Mouse (Mus musculus) spleen, postnatal 4 days (tissue): ENCODE measurements around the gene Fam20b.

Experiments used
- DNase-seq, 2 experiments: peaks; one replicate each; pipeline ENCODE4 v3.0.0; 2022; ENCODE audit warnings: low spot score in 2 of 2

Gene Fam20b

DNA sequence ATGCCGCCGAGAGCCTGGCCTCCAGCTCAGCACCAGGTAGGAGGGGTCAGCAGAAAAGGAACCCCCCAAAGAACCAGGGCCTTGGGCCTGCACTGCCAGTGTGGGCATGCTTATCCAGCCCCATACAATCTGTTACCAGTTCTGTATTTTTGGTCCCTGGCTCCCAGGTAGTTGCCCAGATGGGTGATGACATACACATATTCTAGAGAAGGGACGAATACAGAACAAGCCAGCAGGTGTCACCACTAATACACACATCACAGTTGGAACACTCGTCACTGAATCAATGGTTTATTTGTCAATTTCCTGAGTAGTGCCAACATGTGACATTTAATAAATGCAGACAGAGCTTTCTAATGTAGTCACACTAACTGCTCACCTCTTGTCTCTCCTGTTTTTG, 78.3 kb downstream of the Fam20b start:
- no peak for DNase-seq

DNA sequence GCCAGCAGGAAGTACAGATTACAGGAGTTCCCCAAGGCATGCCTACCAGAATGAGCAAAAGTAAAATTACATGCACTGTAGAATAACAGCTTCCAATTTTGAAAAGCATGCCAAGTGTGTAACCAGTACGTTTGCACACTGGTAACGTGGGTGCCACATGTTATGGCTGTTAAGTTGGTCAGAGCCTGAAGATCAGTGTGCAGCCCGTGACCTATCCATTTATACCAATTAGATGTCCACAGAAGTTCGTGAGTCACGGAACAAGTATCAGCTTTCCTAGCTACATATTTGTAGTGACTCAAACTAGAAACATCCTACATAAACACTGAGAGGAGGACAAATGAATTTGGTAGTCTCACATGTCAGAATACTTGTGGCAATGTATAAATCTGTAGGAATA, 79.4 kb downstream of the Fam20b start:
- DNase-seq: no peak

DNA sequence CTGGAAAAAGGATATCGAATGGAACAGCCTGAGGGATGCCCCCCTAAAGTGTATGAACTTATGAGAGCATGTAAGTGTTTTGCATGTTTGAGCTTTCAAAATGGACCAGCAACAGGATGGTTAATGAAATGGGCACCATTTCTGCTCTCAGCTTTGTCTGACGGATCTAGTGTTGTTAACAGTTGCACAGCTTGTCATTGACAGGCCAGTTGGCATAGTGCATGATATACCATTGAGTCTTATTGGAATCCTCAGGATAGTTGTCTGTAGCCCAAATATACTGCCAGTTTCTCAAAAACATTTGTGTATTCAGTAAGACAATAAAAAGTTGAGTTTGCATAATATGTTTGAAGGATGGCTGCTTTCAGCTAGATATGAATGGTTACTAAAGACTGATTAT, 83.7 kb downstream of the Fam20b start:
- DNase-seq: no peak

DNA sequence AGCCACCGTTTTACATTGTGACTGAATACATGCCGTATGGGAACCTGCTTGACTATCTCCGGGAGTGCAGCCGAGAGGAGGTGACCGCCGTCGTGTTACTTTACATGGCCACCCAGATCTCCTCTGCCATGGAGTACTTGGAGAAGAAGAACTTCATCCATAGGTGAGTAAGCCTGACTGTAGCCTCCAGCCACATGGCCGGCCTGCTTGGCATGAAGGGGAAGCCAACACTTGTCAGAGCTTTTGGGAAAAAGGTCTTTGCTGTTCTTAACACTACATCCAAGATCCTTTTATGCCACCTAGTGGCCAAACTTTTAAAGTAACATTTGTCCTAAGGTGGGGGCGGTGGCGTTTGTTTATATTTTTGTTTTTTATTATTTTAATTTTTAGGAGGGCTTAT, 85.8 kb downstream of the Fam20b start:
- no peak for DNase-seq

DNA sequence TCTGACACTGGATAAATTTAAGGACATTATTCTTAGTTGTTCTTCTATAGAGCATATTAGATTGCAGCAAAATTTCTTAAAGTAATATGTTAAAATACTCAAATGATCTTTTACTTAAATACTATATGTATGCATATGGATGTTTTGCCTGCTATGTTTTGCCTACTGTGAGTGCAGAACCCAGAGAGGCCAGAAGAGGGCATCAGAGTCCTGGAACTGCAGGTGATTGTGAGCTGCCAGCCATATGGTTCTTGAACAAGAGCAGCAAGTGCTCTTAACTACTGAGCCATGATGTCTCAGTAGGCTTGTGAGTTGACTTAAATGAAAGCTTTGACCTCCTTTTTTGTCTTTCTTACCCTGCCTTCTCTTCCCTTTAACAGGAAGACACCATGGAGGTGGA, 87.9 kb downstream of the Fam20b start:
- DNase-seq: peak in 1 of 2 experiments; percentile 34

DNA sequence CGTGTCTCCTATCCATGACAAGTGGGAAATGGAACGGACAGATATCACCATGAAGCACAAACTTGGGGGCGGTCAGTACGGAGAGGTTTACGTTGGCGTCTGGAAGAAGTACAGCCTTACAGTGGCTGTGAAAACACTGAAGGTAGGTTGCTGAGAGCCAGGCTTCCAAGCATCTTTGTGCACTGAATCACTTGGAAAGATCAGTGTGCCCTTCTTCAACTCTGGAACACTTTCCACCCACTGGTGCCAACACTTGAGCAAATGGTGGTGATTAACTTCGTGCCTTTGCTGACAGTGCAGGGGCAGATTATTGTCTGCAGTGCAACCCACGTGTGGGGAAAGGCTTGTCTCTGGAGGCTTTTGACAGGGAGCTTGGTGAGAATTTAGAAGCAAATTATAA, 88.9 kb downstream of the Fam20b start:
- no peak for DNase-seq
